9 mouse cellular contexts compared by ENCODE assay signal in genomic region chr7:39847914-39848782, GRCm38 (mm10).
A peak's percentile ranks its signal among the peaks of the same experiment; 100 is the strongest.
DNase-seq lines count a peak whose midpoint lies in the region; ATAC-seq and TF ChIP-seq lines count a peak whose summit lies in the region.
"Had no signal": no experiment of that assay in that cellular context is flagged by ENCODE, and none has a peak within 500 bp of the region (broad histone marks: within the 10 kb centered on the region; RNA-seq: fewer than 3 reads in every experiment).

No protein-coding gene starts in this region.

- H3K27ac ChIP-seq in heart, postnatal 0 days (ENCODE audit: low read depth) = no peak overlapping the region
- H3K27ac ChIP-seq in heart, embryonic 12.5 days (ENCODE audit: poor library complexity, severe bottlenecking) = no peak overlapping the region

- H3K9ac ChIP-seq in heart, postnatal 0 days (replicated peaks; ENCODE audit: low read depth, low read length) = no peak overlapping the region
- no peak overlapping the region for H3K9ac ChIP-seq in heart, embryonic 12.5 days

- H3K27me3 ChIP-seq in heart, postnatal 0 days (ENCODE audit: control insufficient read depth, insufficient read depth, low read length) = no peaks in the 10 kb centered on the region
- H3K27me3 ChIP-seq in heart, embryonic 12.5 days (replicated peaks) = no peaks in the 10 kb centered on the region

- H3K4me1 ChIP-seq in heart, postnatal 0 days (ENCODE audit: control insufficient read depth, insufficient read depth) = no peaks in the 10 kb centered on the region
- no peaks in the 10 kb centered on the region for H3K4me1 ChIP-seq in heart, embryonic 12.5 days (replicated peaks)

- WGBS in heart, postnatal 0 days = 40% methylated on average over 7 of the region's 7 CpGs
- WGBS in heart, embryonic 12.5 days = 44% methylated on average over 7 of the region's 7 CpGs

- H3K4me2 ChIP-seq in heart, postnatal 0 days (ENCODE audit: low read depth, low read length) = no peak overlapping the region
- no peak overlapping the region for H3K4me2 ChIP-seq in heart, embryonic 12.5 days

- ATAC-seq in heart, postnatal 0 days (ENCODE audit: insufficient read depth, low read depth) = peak; percentile 53; the same call in 1 of the 2 replicates
- no peak for ATAC-seq in heart, embryonic 12.5 days (ENCODE audit: insufficient number of reproducible peaks, low FRiP score)

- H3K4me3 ChIP-seq in heart, postnatal 0 days (ENCODE audit: low read depth, low read length) = no peak overlapping the region
- H3K4me3 ChIP-seq in heart, embryonic 12.5 days = no peak overlapping the region

- intact Hi-C loops in left cerebral cortex, postnatal 36 days (cut with DNase I) = loop anchor here (2.0 to 10.0 kb wide), 3 partner anchors 425 to 1657 kb away; no protein-coding TSS in a partner anchor

- no peak for TF ChIP-seq EP300 in heart, postnatal 0 days (IDR thresholded peaks at IDR 0.05; ENCODE audit: low read depth)

- H3K36me3 ChIP-seq in heart, postnatal 0 days (replicated peaks; ENCODE audit: control insufficient read depth, insufficient read depth, low read length) = no peaks in the 10 kb centered on the region
- no peaks in the 10 kb centered on the region for H3K36me3 ChIP-seq in heart, embryonic 12.5 days
- H3K36me3 ChIP-seq: G1E had no signal

- peak; percentile 74 for TF ChIP-seq CTCF in heart, postnatal 0 days (IDR thresholded peaks at IDR 0.05; ENCODE audit: low read depth)

- H3K9me3 ChIP-seq in heart, postnatal 0 days (replicated peaks; ENCODE audit: control insufficient read depth, low read length) = no peaks in the 10 kb centered on the region
- H3K9me3 ChIP-seq in heart, embryonic 12.5 days (replicated peaks) = no peaks in the 10 kb centered on the region

- peak; percentile 43 for DNase-seq in heart, postnatal 0 days (ENCODE audit: low spot score)
- peak; percentile 14 for DNase-seq in cerebellum, adult 9-11 months
- peak; percentile 18 to 64 for DNase-seq in frontal cortex, postnatal 14 days (ENCODE audit: low spot score in 2 of 2)
- DNase-seq in kidney, adult 9 months = peak; percentile 74
- DNase-seq in left cerebral cortex, postnatal 36 days (ENCODE audit: low spot score in 2 of 2) = peak; percentile 33 to 48
- DNase-seq in ovary, postnatal 10 days (ENCODE audit: low spot score) = peak; percentile 5
- DNase-seq in MN1 (ENCODE audit: low spot score) = no peak
